Mouse (Mus musculus) midbrain, embryonic 14.5 days (tissue): ENCODE data around the gene Dap. TPM values are rescaled to one million over a fixed set of nuclear protein-coding genes. Genes with fewer than 3 reads are reported as not detected.

Source experiments
- ATAC-seq: fragments of 200-750 bp; cut with Nextera tagmentation; 2 replicates; pipeline ENCODE4 v1.8.0; 2017; ENCODE audit warnings: moderate number of reproducible peaks, moderate library complexity; ENCODE audit not compliant: low FRiP score, low TSS enrichment
- DNase-seq: peaks from one replicate; pipeline ENCODE4 v3.0.0-alpha.2; 2015
- H3K27ac ChIP-seq: fragments of 300-500 bp; sonication (generic); replicated peaks from 2 replicates; pipeline ENCODE4 v1.5.1; 2014; ENCODE audit warnings: mild to moderate bottlenecking, low read depth, low read length, moderate library complexity
- H3K27me3 ChIP-seq: fragments of 300-500 bp; sonication (generic); 2 replicates; pipeline ENCODE4 v1.6.1; 2014; ENCODE audit warnings: low read length, control low read depth, mixed read lengths; ENCODE audit not compliant: control insufficient read depth, insufficient read depth
- H3K36me3 ChIP-seq: fragments of 300-500 bp; sonication (generic); 2 replicates; pipeline ENCODE4 v1.6.1; 2014; ENCODE audit warnings: low read length, control low read depth; ENCODE audit not compliant: control insufficient read depth, insufficient read depth
- H3K4me1 ChIP-seq: fragments of 300-500 bp; sonication (generic); 2 replicates; pipeline ENCODE4 v1.6.1; 2014; ENCODE audit warnings: mild to moderate bottlenecking, antibody characterized with exemption, low read length, control low read depth; ENCODE audit not compliant: control insufficient read depth, insufficient read depth
- H3K4me2 ChIP-seq: fragments of 300-500 bp; sonication (generic); 2 replicates; pipeline ENCODE4 v1.6.1; 2014; ENCODE audit warnings: mild to moderate bottlenecking, low read length, moderate library complexity
- H3K4me3 ChIP-seq: fragments of 300-500 bp; sonication (generic); replicated peaks from 2 replicates; pipeline ENCODE4 v1.5.1; 2014; ENCODE audit warnings: low read depth, low read length
- H3K9ac ChIP-seq: fragments of 300-500 bp; sonication (generic); replicated peaks from 2 replicates; pipeline ENCODE4 v1.6.1; 2014; ENCODE audit warnings: mild to moderate bottlenecking, low read length, moderate library complexity
- H3K9me3 ChIP-seq: fragments of 300-500 bp; sonication (generic); 2 replicates; pipeline ENCODE4 v1.6.1; 2016; ENCODE audit warnings: low read length, control low read depth, mixed read lengths; ENCODE audit not compliant: control insufficient read depth
- WGBS: fragments of 180-500 bp; shearing (Covaris S2); extraction: QIAGEN DNeasy Blood & Tissue Kit; methylation state at CpG from one replicate; pipeline ENCODE4 v1.1.7; 2014; 5-methylcytosine and 5-hydroxymethylcytosine counted together
- polyA plus RNA-seq: library from polyadenylated mRNA; unstranded; fragments of >200 nt; fragmentation: Nextera tagmentation; extraction: Ambion mirVana; gene quantifications from 2 replicates; pipeline ENCODE4 v1.2.1, GENCODE M21; 2014

The Dap gene
- polyA plus RNA-seq, 1 experiment from 2014 or later, result 27.4 TPM

DNA sequence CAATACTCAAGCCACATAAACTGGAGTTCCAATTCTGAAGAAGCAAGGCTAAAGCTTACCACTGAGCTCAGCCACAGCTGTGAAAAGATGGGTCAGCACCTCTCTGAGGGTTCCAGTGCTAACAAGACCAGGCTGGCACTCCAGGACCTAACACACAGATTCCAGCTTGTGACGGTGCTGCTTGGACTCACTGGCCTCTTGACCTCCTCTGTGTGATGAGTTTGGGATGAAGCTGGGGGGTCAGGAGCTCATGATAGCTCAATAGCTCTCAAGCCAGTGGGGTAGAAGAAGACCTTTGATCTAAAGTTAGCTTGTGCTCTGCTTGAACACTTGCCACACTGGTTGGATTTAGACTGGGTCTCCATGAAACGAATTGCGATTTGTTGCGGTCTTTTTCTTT lies 82.6 kb downstream of the Dap start:
- no peak for DNase-seq
- H3K4me3 ChIP-seq, result no peak overlapping the region
- no peak overlapping the region for H3K9ac ChIP-seq
- ATAC-seq, result no peak
- H3K27me3 ChIP-seq, result no peaks in the 10 kb centered on the region
- WGBS, result 71% methylated on average over 4 of the region's 4 CpGs
- H3K27ac ChIP-seq, result no peak overlapping the region
- H3K36me3 ChIP-seq, result no peaks in the 10 kb centered on the region
- H3K4me2 ChIP-seq, result no peak overlapping the region
- H3K9me3 ChIP-seq, result no peaks in the 10 kb centered on the region
- H3K4me1 ChIP-seq, result no peaks in the 10 kb centered on the region

DNA sequence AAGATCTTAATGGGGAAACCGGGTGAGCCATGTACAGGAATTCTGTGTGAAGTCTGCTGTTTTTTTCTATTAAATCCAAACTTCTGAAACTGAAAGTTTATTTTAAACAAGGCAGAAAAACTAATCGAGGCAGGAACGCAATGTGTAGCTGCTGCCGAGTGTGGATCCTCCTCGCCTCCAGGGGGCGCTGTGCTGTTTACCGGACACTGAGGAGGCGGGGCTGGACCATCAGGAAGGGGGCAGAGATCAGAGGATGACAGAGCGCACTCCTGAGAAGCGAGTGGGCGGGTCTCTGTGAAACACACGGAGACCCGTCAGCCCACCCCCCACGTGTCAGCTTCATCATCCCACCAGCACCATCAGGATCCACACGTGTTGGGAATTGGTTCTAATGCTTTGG lies 85.4 kb downstream of the Dap start:
- Histone ChIP-seq H3K9me3 (no peaks in the 10 kb centered on the region), H3K4me2 (no peak overlapping the region), H3K36me3 (no peaks in the 10 kb centered on the region), H3K9ac (no peak overlapping the region), H3K27me3 (no peaks in the 10 kb centered on the region), H3K4me3 (no peak overlapping the region), H3K27ac (no peak overlapping the region), H3K4me1 (no peaks in the 10 kb centered on the region)
- WGBS, result 69% methylated on average over 15 of the region's 15 CpGs
- DNase-seq, result no peak
- no peak for ATAC-seq

DNA sequence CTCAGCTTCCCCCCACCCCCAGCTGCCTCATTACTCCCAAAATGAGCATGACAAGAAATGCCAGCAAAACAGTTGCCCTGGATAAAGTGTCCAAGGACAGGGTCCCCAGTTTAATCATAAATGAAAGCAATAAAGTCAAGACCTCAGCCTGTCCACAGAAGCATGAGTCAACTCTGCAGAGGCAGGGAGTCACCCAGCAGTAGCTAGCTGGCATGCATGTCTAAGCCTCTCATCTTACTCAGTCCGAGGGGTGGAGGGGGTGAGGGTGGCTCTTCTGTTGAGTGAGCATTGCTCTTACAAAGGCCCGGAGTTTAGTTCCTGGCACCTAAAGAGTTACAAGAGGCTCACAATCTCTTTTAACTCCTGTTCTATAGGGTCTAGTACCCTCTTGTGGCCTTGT lies 87.9 kb downstream of the Dap start:
- Histone ChIP-seq H3K4me3 (no peak overlapping the region), H3K27ac (no peak overlapping the region), H3K9ac (no peak overlapping the region), H3K4me1 (no peaks in the 10 kb centered on the region), H3K36me3 (no peaks in the 10 kb centered on the region), H3K9me3 (no peaks in the 10 kb centered on the region), H3K27me3 (no peaks in the 10 kb centered on the region), H3K4me2 (no peak overlapping the region)
- ATAC-seq (no peak), DNase-seq (no peak)
- 76% methylated on average over 2 of the region's 2 CpGs for WGBS

DNA sequence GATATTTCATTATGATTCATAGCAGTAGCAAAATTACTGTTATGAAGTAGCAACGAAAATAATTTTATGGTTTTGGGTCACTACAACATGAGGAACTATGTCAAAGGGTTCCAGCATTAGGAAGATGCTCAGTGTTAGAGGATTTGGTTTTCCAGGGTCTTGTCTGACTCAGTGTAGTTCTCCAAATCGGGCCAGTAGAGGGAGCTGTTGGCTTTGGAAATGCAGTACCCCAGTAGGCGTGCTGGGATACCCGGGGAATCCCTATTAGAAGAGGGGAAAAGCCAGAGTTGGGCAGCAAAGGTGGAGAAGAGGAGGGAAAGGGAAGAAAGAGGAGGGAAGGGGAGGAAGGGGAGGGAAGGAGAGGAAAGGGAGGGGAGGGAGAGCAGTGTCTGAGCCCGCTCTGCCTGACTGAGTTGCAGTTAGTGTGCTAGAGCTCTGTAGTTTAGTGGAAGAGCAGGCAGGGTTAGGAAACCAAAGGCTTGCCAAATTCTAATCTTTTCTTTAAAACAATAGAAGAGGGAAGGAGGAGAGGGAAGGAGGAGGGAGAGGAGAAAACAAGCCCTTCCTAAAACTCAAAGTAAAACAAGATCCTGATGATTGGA lies 91.6 kb downstream of the Dap start:
- ATAC-seq, result peak; percentile 74; the same call in 1 of the 2 replicates
- Histone ChIP-seq H3K9me3 (no peaks in the 10 kb centered on the region), H3K27ac (no peak overlapping the region), H3K4me3 (no peak overlapping the region), H3K9ac (no peak overlapping the region), H3K27me3 (no peaks in the 10 kb centered on the region), H3K4me1 (peaks cover 8% of the 10 kb centered on the region; the same call in 1 of the 2 replicates), H3K36me3 (no peaks in the 10 kb centered on the region), H3K4me2 (no peak overlapping the region)
- peak; percentile 94 for DNase-seq
- 3% methylated on average over 5 of the region's 5 CpGs for WGBS

DNA sequence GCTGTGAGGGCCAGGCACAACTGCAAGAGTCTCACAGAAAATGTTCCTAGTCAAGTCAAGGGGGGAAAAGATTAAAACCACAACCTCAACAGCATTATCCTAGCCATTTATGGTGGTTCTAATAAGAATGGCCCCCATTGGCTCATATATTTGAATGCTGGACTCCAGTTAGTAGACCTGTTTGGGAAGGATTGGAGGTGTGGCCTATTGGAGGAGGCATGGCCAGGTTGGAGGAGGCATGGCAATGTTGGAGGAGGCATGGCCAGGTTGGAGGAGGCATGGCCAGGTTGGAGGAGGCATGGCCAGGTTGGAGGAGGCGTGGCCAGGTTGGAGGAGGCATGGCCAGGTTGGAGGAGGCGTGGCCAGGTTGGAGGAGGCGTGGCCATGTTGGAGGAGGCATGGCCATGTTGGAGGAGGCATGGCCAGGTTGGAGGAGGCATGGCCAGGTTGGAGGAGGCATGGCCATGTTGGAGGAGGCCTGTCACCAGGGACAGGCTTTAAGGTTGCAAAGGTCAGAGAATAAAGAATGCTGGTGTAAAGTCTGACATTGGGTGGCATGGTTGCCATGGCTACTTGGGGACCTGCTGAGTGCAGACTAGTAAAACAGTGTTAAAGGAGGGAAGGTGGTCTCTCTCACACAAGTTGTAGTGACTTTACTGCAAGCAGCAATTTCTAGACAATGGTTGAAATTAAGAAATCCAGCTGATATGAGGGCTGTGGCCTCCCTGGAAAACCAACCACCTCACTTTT lies 93.1 kb downstream of the Dap start:
- WGBS, result 87% methylated on average over 3 of the region's 3 CpGs
- no peak for ATAC-seq

DNA sequence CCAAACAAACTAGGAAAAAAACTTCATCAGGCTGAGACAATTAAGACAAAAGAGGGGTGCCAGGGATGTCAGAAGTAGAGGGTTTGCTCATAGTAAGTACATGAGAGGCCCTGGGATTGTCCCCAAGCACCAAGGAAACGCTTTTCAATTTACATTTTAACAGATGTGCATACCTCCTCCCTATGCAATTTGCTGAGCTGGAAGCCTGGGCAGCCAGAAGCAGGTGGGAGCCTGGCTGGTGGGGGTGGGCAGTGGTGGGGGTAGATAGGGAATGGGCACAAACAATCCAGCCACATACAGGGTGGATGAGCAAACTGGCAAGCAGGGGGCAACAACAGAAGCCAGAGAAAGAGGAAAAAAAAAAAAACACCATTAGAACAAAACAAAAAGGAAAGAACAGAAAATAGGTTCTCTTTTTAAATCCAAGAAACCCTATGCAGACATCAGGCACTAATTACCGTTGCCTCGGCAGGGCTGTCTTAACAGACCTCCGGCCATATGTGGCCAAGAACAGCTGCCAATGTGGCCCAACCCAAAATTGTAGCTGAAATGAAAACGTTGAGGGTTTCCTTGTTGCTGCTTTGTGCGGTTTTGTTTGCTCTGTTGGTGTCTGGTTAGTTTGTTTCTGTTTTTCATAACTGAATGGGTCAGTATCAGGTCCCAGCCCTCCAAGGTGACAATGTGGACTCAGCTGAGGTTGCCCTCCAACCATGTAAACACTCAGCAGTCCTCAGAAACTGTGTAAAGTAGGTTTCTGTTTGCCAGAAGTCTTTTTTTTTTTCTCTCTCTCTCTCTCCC lies 94.2 kb downstream of the Dap start:
- Histone ChIP-seq H3K27ac (no peak overlapping the region), H3K27me3 (no peaks in the 10 kb centered on the region), H3K4me3 (no peak overlapping the region), H3K4me2 (no peak overlapping the region), H3K36me3 (no peaks in the 10 kb centered on the region), H3K9ac (no peak overlapping the region), H3K9me3 (no peaks in the 10 kb centered on the region), H3K4me1 (peaks cover 8% of the 10 kb centered on the region; the same call in 1 of the 2 replicates)
- WGBS, result 47% methylated on average over 6 of the region's 6 CpGs
- ATAC-seq (no peak), DNase-seq (no peak)

More for the DNA sequence above, 93.1 kb downstream of the Dap start:
- H3K9me3 ChIP-seq, result no peaks in the 10 kb centered on the region
- no peak overlapping the region for H3K9ac ChIP-seq
- no peak overlapping the region for H3K27ac ChIP-seq
- no peak for DNase-seq
- no peak overlapping the region for H3K4me2 ChIP-seq
- no peaks in the 10 kb centered on the region for H3K36me3 ChIP-seq
- no peak overlapping the region for H3K4me3 ChIP-seq
- no peaks in the 10 kb centered on the region for H3K27me3 ChIP-seq
- peaks cover 8% of the 10 kb centered on the region; the same call in 1 of the 2 replicates for H3K4me1 ChIP-seq

DNA sequence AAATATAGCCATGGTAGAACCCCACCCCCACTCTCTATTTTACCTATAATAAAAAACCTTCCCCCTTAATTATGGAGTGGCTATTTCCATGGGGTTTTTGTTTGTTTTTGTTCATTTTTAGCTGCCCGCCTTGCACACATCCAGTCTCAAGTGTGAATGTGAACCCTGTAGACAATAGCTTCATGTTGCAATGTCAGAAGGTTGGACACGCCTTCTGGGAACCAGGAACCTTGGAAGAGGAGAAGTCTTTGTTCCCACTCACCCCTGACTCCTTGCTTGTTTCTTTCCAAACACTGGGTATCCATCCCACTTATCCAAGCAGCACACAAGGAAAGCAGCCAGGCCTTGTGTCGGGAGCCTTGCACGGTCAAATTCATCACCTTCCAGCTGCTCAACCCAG lies 94.9 kb downstream of the Dap start:
- Histone ChIP-seq H3K36me3 (no peaks in the 10 kb centered on the region), H3K4me2 (no peak overlapping the region), H3K27me3 (no peaks in the 10 kb centered on the region), H3K4me1 (peaks cover 8% of the 10 kb centered on the region; the same call in 1 of the 2 replicates), H3K27ac (no peak overlapping the region), H3K9ac (no peak overlapping the region), H3K4me3 (no peak overlapping the region), H3K9me3 (no peaks in the 10 kb centered on the region)
- DNase-seq (no peak), ATAC-seq (no peak)
- 62% methylated on average over 4 of the region's 4 CpGs for WGBS

DNA sequence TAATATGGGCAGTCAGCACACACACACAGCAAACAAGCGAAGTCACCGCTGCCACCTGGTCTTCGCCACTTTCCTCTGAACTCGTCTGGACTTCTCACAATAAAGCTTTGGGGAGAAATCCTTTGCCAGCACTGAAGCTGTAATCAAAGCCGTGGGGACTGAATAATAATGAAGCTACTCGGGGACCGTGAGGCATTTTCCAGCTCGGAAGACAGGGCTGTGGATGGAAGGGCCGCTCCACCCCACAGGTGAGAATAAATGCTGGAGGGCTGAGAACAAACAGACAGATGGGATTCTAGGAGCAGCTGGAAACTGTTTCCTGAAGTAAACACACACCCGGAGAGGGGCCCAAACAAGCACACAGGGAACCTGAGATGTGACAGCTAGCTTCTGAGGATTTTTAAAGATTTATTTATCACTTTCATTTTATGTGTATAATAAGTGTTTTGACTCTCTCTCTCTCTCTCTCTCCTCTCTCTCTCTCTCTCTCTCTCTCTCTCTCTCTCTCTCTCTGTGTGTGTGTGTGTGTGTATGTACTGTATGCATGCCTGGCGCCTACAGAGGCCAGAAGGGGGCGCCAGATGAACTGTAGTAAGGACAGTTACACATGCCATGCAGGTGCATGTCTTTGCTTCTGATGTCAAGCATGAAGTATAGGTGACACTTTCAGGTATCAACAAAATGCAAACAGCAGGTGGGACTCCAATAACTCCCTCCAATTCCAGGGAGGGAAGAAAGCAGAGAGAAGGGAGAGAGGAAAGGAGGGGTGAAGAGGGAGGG lies 96.7 kb downstream of the Dap start:
- 53% methylated on average over 12 of the region's 12 CpGs for WGBS
- H3K9me3 ChIP-seq, result no peaks in the 10 kb centered on the region
- H3K9ac ChIP-seq, result no peak overlapping the region
- H3K36me3 ChIP-seq, result no peaks in the 10 kb centered on the region
- H3K4me3 ChIP-seq, result no peak overlapping the region
- H3K27me3 ChIP-seq, result no peaks in the 10 kb centered on the region
- ATAC-seq (no peak), DNase-seq (peak; percentile 39)
- H3K27ac ChIP-seq, result no peak overlapping the region
- no peak overlapping the region for H3K4me2 ChIP-seq
- peaks cover 8% of the 10 kb centered on the region; the same call in 1 of the 2 replicates for H3K4me1 ChIP-seq
